Mouse (Mus musculus) hindbrain, embryonic 14.5 days (tissue): Measurements from ENCODE around the gene Fadd. TPM values are rescaled to one million over a fixed set of nuclear protein-coding genes. Genes with fewer than 3 reads are reported as not detected.

ENCODE experiments used
- ATAC-seq: fragments of 200-750 bp; cut with Nextera tagmentation; 2 replicates; pipeline ENCODE4 v1.8.0; 2017; ENCODE audit warnings: moderate number of reproducible peaks, mild to moderate bottlenecking, moderate TSS enrichment, moderate library complexity; ENCODE audit not compliant: low FRiP score
- DNase-seq: peaks from one replicate; pipeline ENCODE4 v3.0.0-alpha.2; 2015; ENCODE audit warnings: low spot score
- H3K27ac ChIP-seq: fragments of 300-500 bp; sonication (generic); 2 replicates; pipeline ENCODE4 v1.5.1; 2014; ENCODE audit warnings: mild to moderate bottlenecking, moderate library complexity
- H3K27me3 ChIP-seq: fragments of 300-500 bp; sonication (generic); 2 replicates; pipeline ENCODE4 v1.6.1; 2014; ENCODE audit warnings: mild to moderate bottlenecking, low read length, mixed read lengths; ENCODE audit not compliant: control insufficient read depth, insufficient read depth
- H3K36me3 ChIP-seq: fragments of 300-500 bp; sonication (generic); replicated peaks from 2 replicates; pipeline ENCODE4 v1.6.1; 2014; ENCODE audit not compliant: control insufficient read depth, insufficient read depth
- H3K4me1 ChIP-seq: fragments of 300-500 bp; sonication (generic); replicated peaks from 2 replicates; pipeline ENCODE4 v1.6.1; 2014; ENCODE audit warnings: antibody characterized with exemption, low read length, mixed read lengths; ENCODE audit not compliant: control insufficient read depth, insufficient read depth
- H3K4me2 ChIP-seq: fragments of 300-500 bp; sonication (generic); replicated peaks from 2 replicates; pipeline ENCODE4 v1.6.1; 2014; ENCODE audit warnings: mild to moderate bottlenecking, moderate library complexity
- H3K4me3 ChIP-seq: fragments of 300-500 bp; sonication (generic); replicated peaks from 2 replicates; pipeline ENCODE4 v1.5.1; 2014; ENCODE audit warnings: mild to moderate bottlenecking, low read length
- H3K9ac ChIP-seq: fragments of 300-500 bp; sonication (generic); 2 replicates; pipeline ENCODE4 v1.6.1; 2014
- H3K9me3 ChIP-seq: fragments of 300-500 bp; sonication (generic); 2 replicates; pipeline ENCODE4 v1.6.1; 2016; ENCODE audit warnings: low read length; ENCODE audit not compliant: control insufficient read depth
- WGBS: fragments of 180-500 bp; shearing (Covaris S2); extraction: QIAGEN DNeasy Blood & Tissue Kit; methylation state at CpG from one replicate; pipeline ENCODE4 v1.1.7; 2014; 5-methylcytosine and 5-hydroxymethylcytosine counted together
- polyA plus RNA-seq: library from polyadenylated mRNA; unstranded; fragments of >200 nt; fragmentation: Nextera tagmentation; extraction: Ambion mirVana; gene quantifications from 2 replicates; pipeline ENCODE4 v1.2.1, GENCODE M21; 2014

Gene Fadd
- polyA plus RNA-seq, 1 experiment from 2014 or later, result 5.4 TPM

DNA sequence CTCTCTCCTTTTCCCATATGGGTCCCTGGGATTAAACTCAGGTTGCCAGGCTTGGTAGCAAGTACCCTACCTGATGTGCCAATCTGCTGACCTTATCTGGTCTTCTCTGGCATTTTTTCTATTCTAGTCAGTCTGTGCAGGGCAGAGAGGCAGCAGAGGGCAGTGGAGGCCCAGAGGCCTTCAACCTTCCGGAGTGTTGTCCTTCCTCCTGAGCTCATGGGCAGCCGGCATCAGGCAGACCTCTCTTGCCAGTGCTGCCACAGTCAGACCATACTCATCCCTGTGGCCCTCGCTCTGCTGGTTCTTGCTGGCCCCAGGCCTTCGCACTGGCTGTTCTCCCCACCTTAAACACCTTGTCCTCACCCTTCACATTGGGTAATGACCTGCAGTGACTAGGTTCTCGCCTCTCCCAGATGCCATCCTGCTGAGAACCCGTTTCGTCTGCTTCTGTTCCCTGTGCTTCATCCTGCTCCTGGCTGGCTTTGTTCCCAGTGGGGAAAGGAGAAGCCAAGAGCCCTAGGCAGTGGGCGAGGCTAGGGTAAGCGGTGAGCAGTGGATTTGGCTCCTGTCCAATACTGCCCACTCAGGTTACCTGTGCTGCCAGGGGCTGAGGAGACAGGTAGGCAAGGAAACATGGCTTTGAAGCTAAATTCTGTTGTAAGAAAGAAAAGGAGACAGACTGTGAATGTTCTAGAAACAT, 18.7 kb downstream of the Fadd start:
- WGBS, result 66% methylated on average over 9 of the region's 9 CpGs
- no peak overlapping the region for H3K9ac ChIP-seq
- H3K4me3 ChIP-seq, result no peak overlapping the region
- no peaks in the 10 kb centered on the region for H3K36me3 ChIP-seq
- no peaks in the 10 kb centered on the region for H3K9me3 ChIP-seq
- DNase-seq (no peak), ATAC-seq (no peak)
- H3K27me3 ChIP-seq, result no peaks in the 10 kb centered on the region
- no peak overlapping the region for H3K27ac ChIP-seq
- no peaks in the 10 kb centered on the region for H3K4me1 ChIP-seq
- H3K4me2 ChIP-seq, result no peak overlapping the region

DNA sequence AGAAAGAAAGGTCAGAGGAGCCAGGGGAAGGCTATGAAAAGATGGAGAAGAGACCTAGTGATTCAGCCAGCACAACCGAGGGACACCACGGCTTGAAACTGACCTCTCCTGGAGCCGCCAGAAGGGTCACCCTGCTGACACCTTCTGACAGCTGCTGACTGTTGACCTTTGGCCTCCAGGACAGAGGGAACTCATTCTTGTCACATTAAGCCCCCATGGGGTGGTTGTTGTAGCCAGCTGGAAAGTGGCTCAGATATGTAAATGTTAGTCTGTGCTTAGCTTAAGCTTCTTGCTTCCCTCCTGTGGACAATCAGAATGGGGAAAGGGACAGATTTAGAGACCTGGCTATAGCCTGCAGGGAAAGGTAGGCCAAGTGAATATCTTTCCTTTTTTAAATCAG, 20.2 kb downstream of the Fadd start:
- WGBS, result 3% methylated on average over 3 of the region's 3 CpGs
- Histone ChIP-seq H3K4me1 (no peaks in the 10 kb centered on the region), H3K9ac (no peak overlapping the region), H3K4me3 (no peak overlapping the region), H3K36me3 (no peaks in the 10 kb centered on the region), H3K27me3 (no peaks in the 10 kb centered on the region), H3K27ac (no peak overlapping the region), H3K9me3 (no peaks in the 10 kb centered on the region), H3K4me2 (no peak overlapping the region)
- no peak for DNase-seq
- no peak for ATAC-seq

DNA sequence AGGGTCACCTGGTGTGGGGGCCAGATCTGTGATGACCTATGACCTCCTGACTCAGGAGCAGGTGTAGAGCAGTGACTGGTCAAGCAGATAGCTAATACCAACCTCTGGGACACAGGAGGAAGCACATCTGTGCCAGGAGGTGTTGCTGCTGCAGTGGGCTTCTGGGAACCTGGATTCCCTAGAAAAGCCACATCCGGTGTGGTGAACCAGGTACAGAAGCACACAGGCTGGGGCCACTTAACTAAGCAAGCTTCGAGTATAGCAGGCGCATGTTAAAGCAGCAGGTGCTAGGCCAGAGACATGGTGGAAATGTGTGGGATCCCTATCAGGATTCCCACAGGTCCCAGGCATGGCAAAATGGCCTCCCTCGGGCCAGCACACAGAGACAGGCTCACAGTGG, 21.7 kb downstream of the Fadd start:
- H3K36me3 ChIP-seq, result no peaks in the 10 kb centered on the region
- ATAC-seq (no peak), DNase-seq (no peak)
- H3K9ac ChIP-seq, result no peak overlapping the region
- no peak overlapping the region for H3K4me2 ChIP-seq
- no peak overlapping the region for H3K4me3 ChIP-seq
- H3K27ac ChIP-seq, result no peak overlapping the region
- H3K27me3 ChIP-seq, result 0 out of 2 replicates have a peak, but pooled peaks cover 2% of the 10 kb centered on the region
- no peaks in the 10 kb centered on the region for H3K4me1 ChIP-seq
- WGBS, result 92% methylated on average over 4 of the region's 4 CpGs
- H3K9me3 ChIP-seq, result no peaks in the 10 kb centered on the region

- ATAC-seq (no peak), DNase-seq (no peak)
- H3K4me2 ChIP-seq, result no peak overlapping the region
- peaks cover 5% of the 10 kb centered on the region; the same call in 1 of the 2 replicates for H3K27me3 ChIP-seq
- H3K27ac ChIP-seq, result no peak overlapping the region
- WGBS, result 53% methylated on average over 6 of the region's 6 CpGs
- H3K36me3 ChIP-seq, result no peaks in the 10 kb centered on the region
- no peaks in the 10 kb centered on the region for H3K9me3 ChIP-seq
- H3K4me1 ChIP-seq, result no peaks in the 10 kb centered on the region
- H3K9ac ChIP-seq, result no peak overlapping the region
- no peak overlapping the region for H3K4me3 ChIP-seq
These were observed 23.7 kb downstream of the Fadd start for GRCm38 (mm10) chr7:144558552-144558951.

DNA sequence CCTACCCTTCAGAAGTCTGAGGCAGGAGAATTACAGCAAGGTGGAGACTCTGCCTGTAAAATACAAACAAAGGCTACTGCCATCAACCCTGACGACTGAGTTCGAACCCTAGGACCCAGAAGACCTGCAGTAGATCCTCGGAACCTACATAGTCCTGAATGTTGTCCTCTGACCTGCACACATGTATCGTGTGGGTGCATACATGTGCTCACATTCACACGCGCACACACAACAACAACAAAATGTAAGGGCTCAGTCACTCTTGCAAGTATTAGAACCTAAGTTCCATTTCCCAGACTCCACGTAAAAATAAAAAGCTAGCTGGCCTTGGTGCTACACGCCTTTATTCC, 28.2 kb downstream of the Fadd start:
- H3K4me2 ChIP-seq, result peak overlapping the region; percentile 65
- peaks cover 15% of the 10 kb centered on the region; the same call in 1 of the 2 replicates for H3K36me3 ChIP-seq
- H3K9ac ChIP-seq, result peak overlapping the region; percentile 94
- no peaks in the 10 kb centered on the region for H3K9me3 ChIP-seq
- H3K27ac ChIP-seq, result peak overlapping the region; percentile 85
- WGBS, result 28% methylated on average over 8 of the region's 8 CpGs
- peak overlapping the region; percentile 96 for H3K4me3 ChIP-seq
- H3K4me1 ChIP-seq, result peaks cover 13% of the 10 kb centered on the region
- DNase-seq (peak; percentile 30), ATAC-seq (no peak)
- peaks cover 5% of the 10 kb centered on the region; the same call in 1 of the 2 replicates for H3K27me3 ChIP-seq

DNA sequence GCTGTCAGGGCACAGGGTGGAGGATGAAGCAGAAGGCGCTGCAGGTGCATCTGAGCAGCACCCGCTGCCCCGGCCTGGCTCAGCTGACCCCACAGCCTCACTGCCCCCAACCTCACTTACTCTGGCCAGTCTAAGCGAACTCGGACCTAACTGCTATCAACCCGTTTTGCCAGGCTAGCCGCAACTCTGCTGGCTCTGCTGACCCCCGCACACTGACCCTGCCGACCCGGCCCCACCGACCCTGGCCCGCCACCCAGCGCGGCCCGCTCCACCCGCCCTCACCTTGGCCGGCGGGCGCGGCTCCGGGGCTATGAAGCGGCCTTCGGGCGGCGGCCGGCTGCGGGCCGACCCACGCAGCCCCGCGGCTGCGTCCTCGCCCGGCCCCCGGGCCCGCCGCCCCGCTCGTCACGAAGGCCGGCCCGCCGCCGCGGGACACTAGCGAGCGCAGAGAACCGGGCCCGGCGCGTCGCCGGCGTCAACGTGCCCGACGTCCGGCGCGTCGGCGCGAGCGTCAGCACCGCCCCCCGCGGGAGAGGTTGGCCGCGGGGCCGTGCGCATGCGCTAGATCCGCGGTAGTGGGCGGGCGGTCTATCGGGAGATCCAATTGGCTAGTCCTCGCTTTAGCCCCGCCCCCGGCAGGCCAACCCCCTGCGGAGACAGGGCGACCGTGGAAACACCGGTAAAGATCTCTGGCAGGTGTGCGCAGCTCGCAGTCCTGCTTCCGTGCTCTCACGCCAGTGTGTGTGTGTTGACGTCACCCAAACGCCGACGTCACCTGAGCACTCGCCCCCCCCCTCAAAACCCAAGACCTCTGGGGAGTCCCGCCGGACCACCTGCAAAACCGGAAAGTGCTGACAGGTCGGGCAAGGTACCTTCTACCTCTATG, 28.8 kb downstream of the Fadd start, which contains the start of gene Ppfia1:
TSS of gene Ppfia1 (minus strand) at position 493 of the 886 bp plus-strand sequence.
- peaks cover 13% of the 10 kb centered on the region for H3K4me1 ChIP-seq
- DNase-seq (peak; percentile 99), ATAC-seq (peak; percentile 95)
- H3K36me3 ChIP-seq, result peaks cover 15% of the 10 kb centered on the region; the same call in 1 of the 2 replicates
- H3K27ac ChIP-seq, result peak within 1 kb of the TSS; percentile 85
- H3K4me2 ChIP-seq, result peak within 1 kb of the TSS; percentile 82
- no peaks in the 10 kb centered on the region for H3K9me3 ChIP-seq
- peaks cover 5% of the 10 kb centered on the region; the same call in 1 of the 2 replicates for H3K27me3 ChIP-seq
- H3K4me3 ChIP-seq, result peak within 1 kb of the TSS; percentile 96
- WGBS, result under 1% methylated on average over 89 of the region's 97 CpGs
- peak within 1 kb of the TSS; percentile 94 for H3K9ac ChIP-seq

DNA sequence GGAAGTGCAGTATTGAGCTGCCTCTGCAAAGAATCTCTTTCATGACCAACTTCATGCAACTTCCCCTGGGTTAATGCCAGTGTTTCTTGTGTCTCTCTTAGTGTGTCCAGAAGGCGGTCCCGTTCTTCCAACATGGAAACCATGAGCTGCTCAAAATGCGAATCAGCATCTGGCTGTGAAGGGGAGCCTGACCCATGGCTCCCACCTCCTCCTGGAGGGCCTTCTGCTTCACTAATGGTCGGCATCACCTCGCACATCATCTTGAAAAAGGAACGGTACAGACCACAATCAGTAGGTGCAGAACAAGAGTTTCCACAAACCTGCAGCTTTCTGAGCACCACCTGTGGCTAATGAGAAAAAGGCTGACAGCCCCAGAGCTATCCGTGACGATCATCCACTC, 30.0 kb downstream of the Fadd start:
- Histone ChIP-seq H3K4me3 (peak overlapping the region; percentile 96), H3K27me3 (peaks cover 5% of the 10 kb centered on the region; the same call in 1 of the 2 replicates), H3K36me3 (peaks cover 21% of the 10 kb centered on the region), H3K4me1 (peaks cover 13% of the 10 kb centered on the region), H3K27ac (no peak overlapping the region), H3K9me3 (no peaks in the 10 kb centered on the region), H3K4me2 (peak overlapping the region; percentile 82), H3K9ac (peak overlapping the region; percentile 94)
- DNase-seq (no peak), ATAC-seq (no peak)
- 89% methylated on average over 8 of the region's 8 CpGs for WGBS

DNA sequence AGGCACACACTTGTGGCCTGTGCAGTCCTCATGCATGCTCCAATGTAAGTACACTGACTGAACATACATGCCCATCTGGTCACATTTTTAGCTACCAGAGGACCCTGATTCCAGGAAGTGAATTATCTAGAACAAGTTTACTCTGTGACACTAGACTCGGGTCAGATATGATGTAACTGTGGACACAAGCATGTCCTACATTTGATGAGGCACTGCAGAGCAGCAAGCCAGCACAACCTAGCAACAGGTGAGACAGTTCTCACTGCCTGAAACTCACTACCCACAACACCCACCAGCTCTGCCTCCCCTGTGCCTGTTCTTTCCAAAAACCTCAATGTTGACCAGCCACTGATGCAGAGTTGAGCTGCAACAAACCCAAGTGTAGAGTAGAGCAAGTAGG, 31.5 kb downstream of the Fadd start:
- H3K4me3 ChIP-seq, result no peak overlapping the region
- ATAC-seq (no peak), DNase-seq (no peak)
- H3K4me1 ChIP-seq, result peaks cover 13% of the 10 kb centered on the region
- peaks cover 21% of the 10 kb centered on the region for H3K36me3 ChIP-seq
- no peak overlapping the region for H3K9ac ChIP-seq
- peaks cover 5% of the 10 kb centered on the region; the same call in 1 of the 2 replicates for H3K27me3 ChIP-seq
- no peak overlapping the region for H3K27ac ChIP-seq
- no peaks in the 10 kb centered on the region for H3K9me3 ChIP-seq
- 87% methylated on average over 1 of the region's 1 CpGs for WGBS
- H3K4me2 ChIP-seq, result no peak overlapping the region

GRCm38 (mm10) chr7:144549904-144550566, 32.2 kb downstream of the Fadd start:
- WGBS, result 98% methylated on average over 2 of the region's 2 CpGs
- peaks cover 13% of the 10 kb centered on the region for H3K4me1 ChIP-seq

More at GRCm38 (mm10) chr7:144549904-144550566, 32.2 kb downstream of the Fadd start:
- DNase-seq (no peak), ATAC-seq (no peak)
- H3K9me3 ChIP-seq, result no peaks in the 10 kb centered on the region
- no peak overlapping the region for H3K27ac ChIP-seq
- H3K27me3 ChIP-seq, result no peaks in the 10 kb centered on the region
- no peak overlapping the region for H3K4me2 ChIP-seq
- H3K9ac ChIP-seq, result no peak overlapping the region
- H3K4me3 ChIP-seq, result no peak overlapping the region
- peaks cover 21% of the 10 kb centered on the region for H3K36me3 ChIP-seq
